Mouse (Mus musculus) kidney, embryonic 14.5 days (tissue): ENCODE measurements around the gene Sema5a. TPM values are rescaled to one million over a fixed set of nuclear protein-coding genes. Genes with fewer than 3 reads are reported as not detected.

Experiments used
- ATAC-seq: fragments of 200-750 bp; cut with Nextera tagmentation; 2 replicates; pipeline ENCODE4 v1.8.0; 2017; ENCODE audit warnings: moderate number of reproducible peaks, mild to moderate bottlenecking, moderate TSS enrichment, moderate library complexity; ENCODE audit not compliant: low FRiP score, low TSS enrichment
- H3K27ac ChIP-seq: fragments of 300-500 bp; sonication (generic); 2 replicates; pipeline ENCODE4 v1.5.1; 2014; ENCODE audit warnings: low read depth, mild to moderate bottlenecking, low read length, moderate library complexity, mixed read lengths
- H3K27me3 ChIP-seq: fragments of 300-500 bp; sonication (generic); 2 replicates; pipeline ENCODE4 v1.6.1; 2014; ENCODE audit warnings: mild to moderate bottlenecking, low read length; ENCODE audit not compliant: control insufficient read depth, insufficient read depth
- H3K36me3 ChIP-seq: fragments of 300-500 bp; sonication (generic); 2 replicates; pipeline ENCODE4 v1.6.1; 2014; ENCODE audit warnings: low read length, mixed read lengths; ENCODE audit not compliant: control insufficient read depth, insufficient read depth
- H3K4me1 ChIP-seq: fragments of 300-500 bp; sonication (generic); 2 replicates; pipeline ENCODE4 v1.6.1; 2014; ENCODE audit warnings: low read length, mixed read lengths; ENCODE audit not compliant: control insufficient read depth, insufficient read depth
- H3K4me2 ChIP-seq: fragments of 300-500 bp; sonication (generic); replicated peaks from 2 replicates; pipeline ENCODE4 v1.6.1; 2014; ENCODE audit warnings: low read depth, mild to moderate bottlenecking, low read length
- H3K4me3 ChIP-seq: fragments of 300-500 bp; sonication (generic); 2 replicates; pipeline ENCODE4 v1.5.1; 2014; ENCODE audit warnings: mild to moderate bottlenecking, low read length
- H3K9ac ChIP-seq: fragments of 300-500 bp; sonication (generic); 2 replicates; pipeline ENCODE4 v1.6.1; 2014; ENCODE audit warnings: low read depth, mild to moderate bottlenecking, low read length, moderate library complexity
- H3K9me3 ChIP-seq: fragments of 300-500 bp; sonication (generic); 2 replicates; pipeline ENCODE4 v1.6.1; 2016; ENCODE audit warnings: low read length; ENCODE audit not compliant: control insufficient read depth
- WGBS: fragments of 180-500 bp; shearing (Covaris S2); extraction: QIAGEN DNeasy Blood & Tissue Kit; methylation state at CpG from one replicate; pipeline ENCODE4 v1.1.7; 2014; 5-methylcytosine and 5-hydroxymethylcytosine counted together
- polyA plus RNA-seq: library from polyadenylated mRNA; unstranded; fragments of >200 nt; fragmentation: Nextera tagmentation; extraction: Ambion mirVana; gene quantifications from 2 replicates; pipeline ENCODE4 v1.2.1, GENCODE M21; 2014

Gene Sema5a
- polyA plus RNA-seq, 1 experiment from 2014 or later = 30.2 TPM

DNA sequence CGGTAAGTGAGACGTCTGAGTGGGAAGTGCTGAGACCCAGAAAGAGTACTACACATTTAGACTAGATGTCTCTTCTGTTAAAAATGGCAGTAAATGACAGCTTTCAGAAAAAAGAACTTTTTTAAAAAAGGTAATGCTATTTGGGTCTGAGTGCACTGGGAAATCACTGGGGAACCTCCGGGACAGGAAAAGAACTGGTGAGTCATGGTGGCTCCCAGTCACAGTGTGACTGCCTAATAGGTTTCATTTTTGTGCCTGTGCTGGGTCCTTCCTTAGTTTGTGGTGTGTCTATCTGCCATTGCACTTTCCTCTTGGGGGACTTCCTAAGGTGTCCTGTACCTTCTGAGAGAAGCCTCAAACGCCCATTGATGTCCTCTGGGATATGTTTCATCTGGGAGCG, 102.7 kb downstream of the Sema5a start:
- Histone ChIP-seq H3K9me3 (no peaks in the 10 kb centered on the region), H3K27ac (no peak overlapping the region), H3K4me1 (no peaks in the 10 kb centered on the region), H3K4me3 (no peak overlapping the region), H3K4me2 (no peak overlapping the region), H3K27me3 (no peaks in the 10 kb centered on the region), H3K36me3 (no peaks in the 10 kb centered on the region), H3K9ac (no peak overlapping the region)
- ATAC-seq = no peak
- 71% methylated on average over 5 of the region's 5 CpGs for WGBS

DNA sequence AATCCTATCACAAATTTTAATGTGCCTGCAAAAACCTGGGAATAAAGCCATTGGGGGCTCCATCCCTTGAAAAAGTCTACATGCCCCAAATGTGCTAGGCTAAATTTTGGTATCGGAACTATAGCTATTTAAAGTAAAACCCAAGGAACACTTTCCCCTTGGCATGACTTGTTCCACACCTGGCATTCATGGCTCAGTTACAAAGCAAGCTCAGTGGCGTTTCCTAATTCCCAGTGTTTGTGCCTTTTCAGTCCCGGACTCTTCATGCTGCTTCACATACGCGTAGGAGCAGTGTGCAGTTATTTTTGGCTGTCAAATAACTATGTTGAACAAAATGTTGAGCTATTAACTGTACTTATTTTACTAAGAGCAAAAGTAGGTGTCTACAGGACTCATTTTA, 104.7 kb downstream of the Sema5a start:
- no peaks in the 10 kb centered on the region for H3K27me3 ChIP-seq
- 98% methylated on average over 5 of the region's 5 CpGs for WGBS
- no peaks in the 10 kb centered on the region for H3K9me3 ChIP-seq
- no peak overlapping the region for H3K4me2 ChIP-seq
- H3K9ac ChIP-seq = no peak overlapping the region
- H3K4me3 ChIP-seq = no peak overlapping the region
- H3K36me3 ChIP-seq = no peaks in the 10 kb centered on the region
- ATAC-seq = no peak
- H3K4me1 ChIP-seq = 0 out of 2 replicates have a peak, but pooled peaks cover 1% of the 10 kb centered on the region
- no peak overlapping the region for H3K27ac ChIP-seq

- no peaks in the 10 kb centered on the region for H3K27me3 ChIP-seq
- no peak overlapping the region for H3K27ac ChIP-seq
- no peaks in the 10 kb centered on the region for H3K36me3 ChIP-seq
- H3K4me2 ChIP-seq = no peak overlapping the region
- no peak overlapping the region for H3K4me3 ChIP-seq
- H3K4me1 ChIP-seq = 0 out of 2 replicates have a peak, but pooled peaks cover 2% of the 10 kb centered on the region
- ATAC-seq = no peak
- no peaks in the 10 kb centered on the region for H3K9me3 ChIP-seq
- H3K9ac ChIP-seq = no peak overlapping the region
- WGBS = 63% methylated on average over 8 of the region's 8 CpGs
These were observed 108.4 kb downstream of the Sema5a start for GRCm38 (mm10) chr15:32352995-32353394.

GRCm38 (mm10) chr15:32353513-32353912, 108.9 kb downstream of the Sema5a start:
- H3K4me1 ChIP-seq = 0 out of 2 replicates have a peak, but pooled peaks cover 2% of the 10 kb centered on the region
- H3K9ac ChIP-seq = no peak overlapping the region
- no peaks in the 10 kb centered on the region for H3K36me3 ChIP-seq
- WGBS = 78% methylated on average over 5 of the region's 5 CpGs
- no peak overlapping the region for H3K4me3 ChIP-seq
- no peak overlapping the region for H3K27ac ChIP-seq
- ATAC-seq = no peak
- H3K4me2 ChIP-seq = no peak overlapping the region
- no peaks in the 10 kb centered on the region for H3K27me3 ChIP-seq
- H3K9me3 ChIP-seq = no peaks in the 10 kb centered on the region

GRCm38 (mm10) chr15:32356805-32357204, 112.2 kb downstream of the Sema5a start:
- Histone ChIP-seq H3K27ac (no peak overlapping the region), H3K4me2 (no peak overlapping the region), H3K9ac (no peak overlapping the region), H3K4me3 (no peak overlapping the region), H3K36me3 (no peaks in the 10 kb centered on the region), H3K9me3 (no peaks in the 10 kb centered on the region), H3K27me3 (no peaks in the 10 kb centered on the region), H3K4me1 (0 out of 2 replicates have a peak, but pooled peaks cover 2% of the 10 kb centered on the region)
- WGBS = 59% methylated on average over 5 of the region's 5 CpGs
- no peak for ATAC-seq

GRCm38 (mm10) chr15:32367841-32368240, 123.2 kb downstream of the Sema5a start:
- H3K9me3 ChIP-seq = no peaks in the 10 kb centered on the region
- ATAC-seq = no peak
- no peak overlapping the region for H3K4me3 ChIP-seq
- WGBS = 82% methylated on average over 4 of the region's 4 CpGs
- no peaks in the 10 kb centered on the region for H3K27me3 ChIP-seq
- H3K9ac ChIP-seq = no peak overlapping the region
- H3K4me2 ChIP-seq = no peak overlapping the region
- H3K4me1 ChIP-seq = no peaks in the 10 kb centered on the region
- no peak overlapping the region for H3K27ac ChIP-seq
- no peaks in the 10 kb centered on the region for H3K36me3 ChIP-seq

DNA sequence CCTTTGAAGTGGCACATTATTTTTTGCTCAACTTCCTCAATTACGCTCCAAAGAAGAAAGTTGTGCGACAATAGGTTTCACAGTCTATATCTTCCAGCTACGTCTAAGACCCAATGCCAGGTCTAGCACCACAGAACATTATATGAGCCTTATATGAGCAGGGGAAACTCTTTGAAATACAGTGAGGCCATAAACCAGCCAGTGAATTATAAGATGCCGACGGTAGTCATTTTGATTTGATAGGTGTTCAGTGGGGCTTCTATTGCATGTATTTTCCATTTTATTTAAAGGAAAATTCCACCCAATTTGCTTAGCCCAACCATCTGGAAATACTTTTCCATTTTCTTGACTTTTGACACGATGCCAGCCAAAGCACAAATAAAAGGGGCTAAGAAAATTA, 126.3 kb downstream of the Sema5a start:
- Histone ChIP-seq H3K4me3 (no peak overlapping the region), H3K36me3 (no peaks in the 10 kb centered on the region), H3K9ac (no peak overlapping the region), H3K9me3 (no peaks in the 10 kb centered on the region), H3K4me1 (no peaks in the 10 kb centered on the region), H3K27ac (no peak overlapping the region), H3K27me3 (no peaks in the 10 kb centered on the region), H3K4me2 (no peak overlapping the region)
- 87% methylated on average over 6 of the region's 6 CpGs for WGBS
- no peak for ATAC-seq

- Histone ChIP-seq H3K4me1 (no peaks in the 10 kb centered on the region), H3K27me3 (no peaks in the 10 kb centered on the region), H3K36me3 (no peaks in the 10 kb centered on the region), H3K4me2 (no peak overlapping the region), H3K9ac (no peak overlapping the region), H3K4me3 (no peak overlapping the region), H3K9me3 (no peaks in the 10 kb centered on the region), H3K27ac (no peak overlapping the region)
- no peak for ATAC-seq
- 54% methylated on average over 6 of the region's 6 CpGs for WGBS
These were observed 126.8 kb downstream of the Sema5a start for GRCm38 (mm10) chr15:32371385-32371784.

GRCm38 (mm10) chr15:32376326-32376725, 131.7 kb downstream of the Sema5a start:
- Histone ChIP-seq H3K4me2 (no peak overlapping the region), H3K27me3 (no peaks in the 10 kb centered on the region), H3K4me1 (no peaks in the 10 kb centered on the region), H3K27ac (no peak overlapping the region), H3K9me3 (no peaks in the 10 kb centered on the region), H3K36me3 (no peaks in the 10 kb centered on the region), H3K9ac (no peak overlapping the region), H3K4me3 (no peak overlapping the region)
- WGBS = 91% methylated on average over 5 of the region's 5 CpGs
- ATAC-seq = no peak
